Mouse (Mus musculus) megakaryocyte, embryonic 14.5 days (primary cell): ENCODE results near the gene Mrc2.

Experiments
- FLI1 ChIP-seq: IDR thresholded peaks from 2 replicates; pipeline ENCODE4 v1.6.1; 2012; ENCODE audit warnings: low read length, inconsistent platforms, mixed read lengths
- GATA1 ChIP-seq: IDR thresholded peaks from 3 replicates; pipeline ENCODE4 v1.6.1; 2012; ENCODE audit warnings: mixed read lengths, low read length, inconsistent platforms, borderline replicate concordance

DNA sequence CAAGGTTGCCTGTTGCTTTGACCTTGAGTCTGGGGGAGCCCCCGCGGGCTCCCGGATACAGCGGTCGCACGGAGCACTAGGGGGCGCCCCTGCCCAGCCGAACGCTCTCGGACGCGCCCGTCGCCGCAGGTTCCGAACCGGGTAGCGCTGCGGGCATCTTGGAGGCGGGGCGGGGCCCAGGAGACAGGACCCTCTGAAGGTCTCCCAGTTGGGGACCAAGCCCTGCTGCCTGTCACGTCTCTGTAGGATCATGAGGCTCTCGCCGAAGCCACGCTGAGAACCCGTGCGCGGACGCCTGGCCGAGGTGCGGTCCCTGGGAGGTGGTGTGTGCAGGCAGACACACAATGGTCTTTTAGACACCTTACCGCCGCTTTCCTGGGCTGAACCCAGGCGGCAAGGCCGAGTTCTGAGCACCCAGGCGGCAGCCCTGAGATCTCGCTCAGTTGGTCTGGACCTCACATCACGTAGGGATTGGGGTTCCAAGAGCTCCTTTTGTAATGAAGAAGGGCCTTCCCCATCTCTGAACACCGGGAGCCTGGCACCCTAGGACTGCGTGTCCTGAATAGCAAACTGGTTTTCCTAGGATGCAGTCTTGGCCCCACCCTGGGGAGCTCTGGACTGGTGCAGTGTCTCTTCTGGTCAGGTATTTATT is 70.6 kb downstream of the Mrc2 start:
- TF ChIP-seq GATA1 (no peak), FLI1 (no peak)
